Mouse (Mus musculus): Measurements from ENCODE around the gene Eef2. TPM values are rescaled to one million over a fixed set of nuclear protein-coding genes. Genes with fewer than 3 reads are reported as not detected.
A peak's percentile ranks its signal among the peaks of the same experiment; 100 is the strongest.

Gene Eef2
- polyA plus RNA-seq, 1 experiment from 2014 or later = 589 TPM

DNA sequence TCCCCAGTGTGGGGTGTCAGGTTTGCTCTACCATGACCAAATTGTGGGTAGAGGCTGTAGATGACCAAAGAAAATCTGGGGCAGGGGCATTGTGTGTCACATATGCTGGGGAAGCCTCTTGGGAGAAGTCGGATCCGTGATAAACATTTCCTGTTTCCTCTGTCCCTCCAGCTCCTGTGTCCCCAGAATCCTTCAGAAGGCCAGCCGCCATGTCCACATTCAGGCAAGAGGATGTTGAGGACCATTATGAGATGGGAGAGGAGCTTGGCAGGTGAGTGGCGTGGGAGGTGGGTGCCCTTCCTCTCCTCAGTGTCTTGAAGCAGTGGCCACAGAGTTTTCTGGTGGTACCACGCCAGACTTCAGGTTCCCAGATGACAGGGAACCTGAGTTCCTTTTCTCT, 7.4 kb downstream of the Eef2 start, which contains the start of gene 4930442H23Rik:
TSS of gene 4930442H23Rik (minus strand) at position 45 of the 400 bp plus-strand sequence.
- ATAC-seq (ENCODE audit: low read depth) = no peak
- H3K27me3 ChIP-seq (ENCODE audit: control insufficient read depth, insufficient read depth, low read depth, low read length) = no peaks in the 10 kb centered on the region
- H3K4me3 ChIP-seq (ENCODE audit: low read length) = peak within 1 kb of the TSS; percentile 69
- peak within 1 kb of the TSS; percentile 93 for H3K27ac ChIP-seq (ENCODE audit: low read length)
- H3K9ac ChIP-seq (ENCODE audit: low read length) = peak within 1 kb of the TSS; percentile 78
- no peaks in the 10 kb centered on the region for H3K9me3 ChIP-seq (ENCODE audit: control insufficient read depth, low read length)
- peak within 1 kb of the TSS; percentile 60 for H3K4me2 ChIP-seq (ENCODE audit: low read depth, low read length)
- peaks cover 25% of the 10 kb centered on the region for H3K4me1 ChIP-seq (replicated peaks; ENCODE audit: control insufficient read depth, insufficient read depth, low read length)
- peaks cover 53% of the 10 kb centered on the region for H3K36me3 ChIP-seq (ENCODE audit: control insufficient read depth, insufficient read depth, low read length)
- WGBS = 61% methylated on average over 5 of the region's 5 CpGs

DNA sequence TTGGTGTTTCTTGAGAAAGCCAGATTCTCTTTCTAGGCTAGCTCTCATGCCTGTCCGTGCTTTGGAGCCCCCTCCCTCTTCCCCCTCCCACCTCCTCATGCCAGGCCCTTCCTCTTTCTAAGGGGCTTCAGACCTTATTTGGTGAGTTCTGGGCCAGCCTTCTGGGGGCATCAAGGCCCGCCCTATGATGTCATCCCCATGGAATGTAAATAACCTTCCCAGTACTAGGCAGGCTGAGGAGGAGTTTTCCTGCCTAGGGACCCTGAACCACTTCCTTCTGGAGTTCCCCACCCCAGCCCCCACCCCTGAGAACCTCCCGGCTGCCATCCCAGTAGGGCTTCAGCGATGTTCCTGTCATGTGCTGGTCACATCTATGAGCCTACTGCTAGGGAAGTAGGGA, 8.3 kb downstream of the Eef2 start:
- peak; percentile 38 for ATAC-seq (ENCODE audit: low read depth)
- Histone ChIP-seq H3K27me3 (ENCODE audit: control insufficient read depth, insufficient read depth, low read depth, low read length) (no peaks in the 10 kb centered on the region), H3K36me3 (ENCODE audit: control insufficient read depth, insufficient read depth, low read length) (peaks cover 43% of the 10 kb centered on the region), H3K9me3 (ENCODE audit: control insufficient read depth, low read length) (no peaks in the 10 kb centered on the region), H3K4me2 (ENCODE audit: low read depth, low read length) (peak overlapping the region; percentile 25; the same call in 1 of the 2 replicates), H3K9ac (ENCODE audit: low read length) (no peak overlapping the region; the same call in 1 of the 2 replicates), H3K4me1 (replicated peaks; ENCODE audit: control insufficient read depth, insufficient read depth, low read length) (peaks cover 25% of the 10 kb centered on the region), H3K4me3 (ENCODE audit: low read length) (no peak overlapping the region), H3K27ac (ENCODE audit: low read length) (peak overlapping the region; percentile 93)
- WGBS = 13% methylated on average over 4 of the region's 4 CpGs

DNA sequence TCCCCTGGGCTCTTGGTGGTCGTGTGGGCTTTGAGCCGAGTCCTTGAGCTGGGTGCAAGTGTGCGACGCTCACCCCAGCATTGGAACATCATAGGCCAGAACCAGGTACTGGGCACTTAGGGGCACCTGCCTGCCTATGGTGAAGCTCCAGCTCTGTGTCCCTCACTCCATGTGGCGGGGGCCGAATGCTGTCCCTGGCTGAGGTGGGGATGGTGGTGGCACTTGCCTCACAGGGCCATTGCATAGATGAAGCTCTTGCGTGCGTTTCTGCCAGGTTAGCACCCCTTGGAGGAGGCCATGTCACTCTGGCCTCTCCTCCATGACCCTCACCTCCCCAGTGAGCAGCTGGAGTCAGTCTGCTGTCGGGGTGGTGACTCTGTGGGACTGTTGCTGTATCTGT, 10.7 kb downstream of the Eef2 start:
- no peak overlapping the region for H3K27ac ChIP-seq (ENCODE audit: low read length)
- H3K27me3 ChIP-seq (ENCODE audit: control insufficient read depth, insufficient read depth, low read depth, low read length) = no peaks in the 10 kb centered on the region
- H3K9me3 ChIP-seq (ENCODE audit: control insufficient read depth, low read length) = no peaks in the 10 kb centered on the region
- H3K4me1 ChIP-seq (replicated peaks; ENCODE audit: control insufficient read depth, insufficient read depth, low read length) = peaks cover 36% of the 10 kb centered on the region
- H3K9ac ChIP-seq (ENCODE audit: low read length) = no peak overlapping the region; the same call in 1 of the 2 replicates
- peaks cover 28% of the 10 kb centered on the region for H3K36me3 ChIP-seq (ENCODE audit: control insufficient read depth, insufficient read depth, low read length)
- no peak overlapping the region for H3K4me3 ChIP-seq (ENCODE audit: low read length)
- ATAC-seq (ENCODE audit: low read depth) = no peak
- 92% methylated on average over 9 of the region's 9 CpGs for WGBS
- no peak overlapping the region for H3K4me2 ChIP-seq (ENCODE audit: low read depth, low read length)

DNA sequence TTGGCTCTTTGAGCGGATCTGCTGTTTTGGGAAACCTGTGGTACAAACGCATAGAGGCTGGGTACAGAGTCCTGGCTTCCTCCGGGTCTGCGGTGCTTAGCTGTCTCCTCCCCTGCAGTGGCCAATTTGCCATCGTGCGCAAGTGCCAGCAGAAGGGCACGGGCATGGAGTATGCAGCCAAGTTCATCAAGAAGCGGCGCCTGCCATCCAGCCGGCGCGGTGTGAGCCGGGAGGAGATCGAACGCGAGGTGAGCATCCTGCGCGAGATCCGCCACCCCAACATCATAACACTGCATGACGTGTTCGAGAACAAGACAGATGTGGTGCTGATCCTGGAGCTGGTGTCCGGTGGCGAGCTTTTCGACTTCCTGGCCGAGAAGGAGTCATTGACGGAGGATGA, 13.4 kb downstream of the Eef2 start:
- H3K9me3 ChIP-seq (ENCODE audit: control insufficient read depth, low read length) = no peaks in the 10 kb centered on the region
- no peak overlapping the region for H3K4me3 ChIP-seq (ENCODE audit: low read length)
- H3K4me2 ChIP-seq (ENCODE audit: low read depth, low read length) = no peak overlapping the region
- H3K27me3 ChIP-seq (ENCODE audit: control insufficient read depth, insufficient read depth, low read depth, low read length) = peaks cover 18% of the 10 kb centered on the region
- peaks cover 29% of the 10 kb centered on the region for H3K4me1 ChIP-seq (replicated peaks; ENCODE audit: control insufficient read depth, insufficient read depth, low read length)
- 72% methylated on average over 26 of the region's 26 CpGs for WGBS
- H3K9ac ChIP-seq (ENCODE audit: low read length) = no peak overlapping the region
- no peak for ATAC-seq (ENCODE audit: low read depth)
- H3K36me3 ChIP-seq (ENCODE audit: control insufficient read depth, insufficient read depth, low read length) = peaks cover 23% of the 10 kb centered on the region
- H3K27ac ChIP-seq (ENCODE audit: low read length) = no peak overlapping the region

DNA sequence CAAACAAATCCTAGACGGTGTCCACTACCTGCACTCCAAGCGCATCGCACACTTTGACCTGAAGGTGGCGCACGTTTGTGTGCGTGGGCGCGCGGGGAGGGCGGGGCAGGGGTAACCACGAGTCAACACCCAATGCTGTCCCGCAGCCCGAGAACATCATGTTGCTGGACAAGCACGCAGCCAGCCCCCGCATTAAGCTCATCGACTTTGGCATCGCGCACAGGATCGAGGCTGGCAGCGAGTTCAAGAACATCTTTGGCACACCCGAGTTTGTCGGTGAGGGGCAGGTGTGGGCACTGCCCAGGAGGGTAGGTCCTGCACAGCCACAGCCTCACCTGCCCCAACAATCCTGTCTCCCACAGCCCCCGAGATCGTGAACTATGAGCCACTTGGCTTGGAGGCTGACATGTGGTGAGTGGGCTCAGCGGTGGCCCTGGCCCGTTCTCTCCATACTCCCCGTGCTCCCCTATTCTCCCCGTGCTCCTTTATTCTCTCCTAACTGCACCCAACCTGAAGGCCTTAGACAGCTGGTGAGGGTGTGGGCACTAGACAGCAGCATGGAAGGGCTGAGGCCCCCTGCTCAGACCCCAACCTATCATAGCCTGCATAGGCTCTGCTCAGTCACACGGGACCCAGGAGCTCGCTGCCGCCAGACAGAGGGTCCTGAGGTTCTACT, 13.9 kb downstream of the Eef2 start:
- Histone ChIP-seq H3K27ac (ENCODE audit: low read length) (no peak overlapping the region), H3K4me1 (replicated peaks; ENCODE audit: control insufficient read depth, insufficient read depth, low read length) (peaks cover 24% of the 10 kb centered on the region), H3K36me3 (ENCODE audit: control insufficient read depth, insufficient read depth, low read length) (peaks cover 21% of the 10 kb centered on the region), H3K27me3 (ENCODE audit: control insufficient read depth, insufficient read depth, low read depth, low read length) (peaks cover 23% of the 10 kb centered on the region), H3K4me2 (ENCODE audit: low read depth, low read length) (no peak overlapping the region), H3K4me3 (ENCODE audit: low read length) (no peak overlapping the region), H3K9me3 (ENCODE audit: control insufficient read depth, low read length) (no peaks in the 10 kb centered on the region), H3K9ac (ENCODE audit: low read length) (no peak overlapping the region)
- 67% methylated on average over 31 of the region's 31 CpGs for WGBS
- ATAC-seq (ENCODE audit: low read depth) = no peak

DNA sequence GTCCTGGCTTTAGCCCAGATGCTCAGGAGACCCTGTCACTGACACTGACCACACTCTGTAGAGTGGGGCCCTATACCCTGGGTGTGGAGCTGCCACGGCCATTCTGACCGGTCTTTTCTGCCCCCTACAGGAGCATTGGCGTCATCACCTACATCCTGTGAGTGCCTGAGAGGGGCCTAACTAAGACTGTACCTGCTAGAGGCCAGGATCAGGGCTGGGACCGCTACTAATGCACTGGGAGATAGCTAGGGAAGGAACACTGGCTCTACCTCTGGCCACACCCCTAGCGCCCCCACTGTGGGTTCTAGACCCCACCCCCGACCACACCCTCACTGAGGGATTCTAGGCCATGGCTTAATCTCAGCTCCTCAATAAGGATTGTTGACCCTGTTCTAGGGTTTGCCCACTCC, 14.5 kb downstream of the Eef2 start:
- Histone ChIP-seq H3K9me3 (ENCODE audit: control insufficient read depth, low read length) (no peaks in the 10 kb centered on the region), H3K4me1 (replicated peaks; ENCODE audit: control insufficient read depth, insufficient read depth, low read length) (peaks cover 23% of the 10 kb centered on the region), H3K27me3 (ENCODE audit: control insufficient read depth, insufficient read depth, low read depth, low read length) (peaks cover 25% of the 10 kb centered on the region), H3K4me2 (ENCODE audit: low read depth, low read length) (no peak overlapping the region), H3K9ac (ENCODE audit: low read length) (no peak overlapping the region), H3K4me3 (ENCODE audit: low read length) (no peak overlapping the region), H3K27ac (ENCODE audit: low read length) (peak overlapping the region; percentile 25; the same call in 1 of the 2 replicates), H3K36me3 (ENCODE audit: control insufficient read depth, insufficient read depth, low read length) (peaks cover 18% of the 10 kb centered on the region)
- no peak for ATAC-seq (ENCODE audit: low read depth)
- WGBS = 51% methylated on average over 6 of the region's 6 CpGs

DNA sequence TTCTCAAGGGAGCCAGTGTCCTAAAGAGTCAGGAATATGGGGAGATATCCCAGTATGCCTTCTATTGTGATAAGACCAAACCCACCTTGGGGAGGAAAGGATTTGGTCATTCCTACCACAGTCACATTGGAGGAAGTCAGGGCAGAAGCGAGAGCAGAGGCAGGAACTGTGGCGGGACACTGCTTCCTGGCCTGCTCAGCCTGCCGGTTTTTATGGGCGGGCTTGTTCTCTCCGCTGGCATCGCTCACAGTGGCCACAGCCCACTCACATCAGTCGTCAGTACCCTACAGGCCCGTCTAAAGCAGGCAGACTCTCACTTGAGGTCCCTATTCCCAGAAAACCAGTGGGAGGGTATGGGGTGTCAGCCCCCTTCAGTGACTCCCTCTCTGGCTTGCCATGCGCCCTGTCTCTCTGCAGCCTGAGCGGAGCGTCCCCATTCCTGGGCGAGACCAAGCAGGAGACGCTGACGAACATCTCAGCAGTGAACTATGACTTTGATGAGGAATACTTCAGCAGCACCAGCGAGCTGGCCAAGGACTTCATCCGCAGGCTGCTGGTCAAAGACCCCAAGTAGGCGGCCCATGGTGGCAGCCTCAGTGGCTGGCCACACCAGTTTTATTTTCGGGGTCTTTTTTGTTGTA, 15.0 kb downstream of the Eef2 start:
- H3K4me3 ChIP-seq (ENCODE audit: low read length) = peak overlapping the region; percentile 50
- peak overlapping the region; percentile 82 for H3K27ac ChIP-seq (ENCODE audit: low read length)
- H3K4me2 ChIP-seq (ENCODE audit: low read depth, low read length) = peak overlapping the region; percentile 95
- no peak overlapping the region for H3K9ac ChIP-seq (ENCODE audit: low read length)
- no peak for ATAC-seq (ENCODE audit: low read depth)
- peaks cover 23% of the 10 kb centered on the region for H3K4me1 ChIP-seq (replicated peaks; ENCODE audit: control insufficient read depth, insufficient read depth, low read length)
- peaks cover 18% of the 10 kb centered on the region for H3K36me3 ChIP-seq (ENCODE audit: control insufficient read depth, insufficient read depth, low read length)
- 72% methylated on average over 18 of the region's 18 CpGs for WGBS
- H3K27me3 ChIP-seq (ENCODE audit: control insufficient read depth, insufficient read depth, low read depth, low read length) = peaks cover 28% of the 10 kb centered on the region
- no peaks in the 10 kb centered on the region for H3K9me3 ChIP-seq (ENCODE audit: control insufficient read depth, low read length)

DNA sequence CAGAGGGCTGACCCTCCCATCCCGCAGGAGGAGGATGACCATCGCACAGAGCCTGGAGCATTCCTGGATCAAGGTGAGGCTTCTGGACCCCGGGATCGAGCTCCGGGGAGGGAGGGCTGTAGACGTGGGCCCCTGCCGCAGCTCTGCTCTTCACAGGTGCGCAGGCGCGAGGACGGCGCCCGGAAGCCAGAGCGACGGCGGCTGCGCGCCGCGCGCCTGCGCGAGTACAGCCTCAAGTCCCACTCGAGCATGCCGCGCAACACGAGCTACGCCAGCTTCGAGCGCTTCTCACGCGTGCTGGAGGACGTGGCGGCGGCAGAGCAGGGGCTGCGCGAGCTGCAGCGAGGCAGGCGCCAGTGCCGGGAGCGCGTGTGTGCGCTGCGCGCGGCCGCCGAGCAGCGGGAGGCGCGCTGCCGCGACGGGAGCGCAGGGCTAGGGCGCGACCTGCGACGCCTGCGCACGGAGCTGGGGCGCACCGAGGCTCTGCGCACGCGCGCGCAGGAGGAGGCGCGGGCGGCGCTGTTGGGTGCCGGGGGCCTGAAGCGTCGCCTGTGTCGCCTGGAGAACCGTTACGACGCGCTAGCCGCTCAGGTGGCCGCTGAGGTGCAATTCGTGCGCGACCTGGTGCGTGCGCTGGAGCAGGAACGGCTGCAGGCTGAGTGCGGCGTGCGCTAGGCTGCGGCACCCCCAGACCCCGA, 16.0 kb downstream of the Eef2 start:
- Histone ChIP-seq H3K9me3 (ENCODE audit: control insufficient read depth, low read length) (no peaks in the 10 kb centered on the region), H3K9ac (ENCODE audit: low read length) (peak overlapping the region; percentile 66), H3K4me2 (ENCODE audit: low read depth, low read length) (peak overlapping the region; percentile 95), H3K36me3 (ENCODE audit: control insufficient read depth, insufficient read depth, low read length) (peaks cover 12% of the 10 kb centered on the region), H3K27ac (ENCODE audit: low read length) (peak overlapping the region; percentile 82), H3K4me1 (replicated peaks; ENCODE audit: control insufficient read depth, insufficient read depth, low read length) (peaks cover 23% of the 10 kb centered on the region), H3K4me3 (ENCODE audit: low read length) (peak overlapping the region; percentile 50), H3K27me3 (ENCODE audit: control insufficient read depth, insufficient read depth, low read depth, low read length) (peaks cover 36% of the 10 kb centered on the region)
- WGBS = under 1% methylated on average over 85 of the region's 93 CpGs
- peak; percentile 90 for ATAC-seq (ENCODE audit: low read depth)

DNA sequence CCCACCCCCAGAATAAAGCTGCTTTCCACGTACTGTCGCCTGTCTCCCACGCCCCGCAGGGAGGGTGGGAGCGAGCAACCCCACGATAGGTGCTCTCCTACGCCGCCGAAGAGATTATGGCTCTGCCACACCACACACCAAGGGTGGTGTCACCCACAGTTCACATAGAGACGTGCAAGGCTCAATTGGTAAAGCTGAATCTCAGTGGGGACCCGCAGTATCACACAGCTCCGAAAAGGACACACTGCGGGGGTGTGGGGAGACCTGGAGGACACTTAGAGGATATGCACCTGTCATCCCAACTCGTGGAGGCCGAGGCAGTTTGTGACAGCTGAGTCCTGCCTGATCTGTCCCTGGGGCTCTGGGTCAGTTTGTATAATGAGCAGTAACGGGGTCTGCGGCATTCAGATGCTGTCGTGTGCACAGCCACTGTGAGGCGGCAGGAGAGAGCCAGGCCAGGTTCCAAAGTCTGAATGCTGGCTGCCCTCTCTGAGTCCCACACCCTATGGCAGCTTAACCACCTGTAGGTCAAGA, 16.6 kb downstream of the Eef2 start:
- 4% methylated on average over 19 of the region's 19 CpGs for WGBS
- Histone ChIP-seq H3K27me3 (ENCODE audit: control insufficient read depth, insufficient read depth, low read depth, low read length) (peaks cover 36% of the 10 kb centered on the region), H3K4me1 (replicated peaks; ENCODE audit: control insufficient read depth, insufficient read depth, low read length) (peaks cover 23% of the 10 kb centered on the region), H3K4me2 (ENCODE audit: low read depth, low read length) (peak overlapping the region; percentile 95), H3K9ac (ENCODE audit: low read length) (peak overlapping the region; percentile 66), H3K27ac (ENCODE audit: low read length) (peak overlapping the region; percentile 66; the same call in 1 of the 2 replicates), H3K9me3 (ENCODE audit: control insufficient read depth, low read length) (no peaks in the 10 kb centered on the region), H3K36me3 (ENCODE audit: control insufficient read depth, insufficient read depth, low read length) (peaks cover 12% of the 10 kb centered on the region), H3K4me3 (ENCODE audit: low read length) (peak overlapping the region; percentile 50)
- peak; percentile 22 for ATAC-seq (ENCODE audit: low read depth)
